Mouse (Mus musculus): ENCODE data around the gene Plekhg6.

Gene Plekhg6

DNA sequence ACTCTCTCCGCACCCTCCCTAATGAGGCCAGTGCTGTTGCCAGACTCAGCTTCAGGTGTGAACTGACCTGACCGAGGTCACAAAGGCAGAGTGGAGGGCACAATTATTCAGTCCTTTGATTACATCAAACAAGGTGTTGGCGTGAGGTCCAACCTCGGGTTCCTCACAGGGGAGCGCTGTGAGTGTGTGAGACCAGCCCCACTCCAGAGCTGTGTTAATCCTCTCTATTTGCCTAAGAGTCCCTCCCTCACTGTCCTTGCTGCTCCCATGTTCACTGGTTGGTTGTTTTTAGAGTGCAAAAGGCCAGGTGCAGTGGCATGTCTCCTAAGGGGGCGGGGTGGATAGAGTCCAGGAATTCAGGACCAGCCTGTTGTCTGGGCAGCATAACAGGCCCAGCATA is 5.5 kb upstream of the Plekhg6 start:
- DNase-seq (ENCODE audit: low read depth, low spot score) = no peak

DNA sequence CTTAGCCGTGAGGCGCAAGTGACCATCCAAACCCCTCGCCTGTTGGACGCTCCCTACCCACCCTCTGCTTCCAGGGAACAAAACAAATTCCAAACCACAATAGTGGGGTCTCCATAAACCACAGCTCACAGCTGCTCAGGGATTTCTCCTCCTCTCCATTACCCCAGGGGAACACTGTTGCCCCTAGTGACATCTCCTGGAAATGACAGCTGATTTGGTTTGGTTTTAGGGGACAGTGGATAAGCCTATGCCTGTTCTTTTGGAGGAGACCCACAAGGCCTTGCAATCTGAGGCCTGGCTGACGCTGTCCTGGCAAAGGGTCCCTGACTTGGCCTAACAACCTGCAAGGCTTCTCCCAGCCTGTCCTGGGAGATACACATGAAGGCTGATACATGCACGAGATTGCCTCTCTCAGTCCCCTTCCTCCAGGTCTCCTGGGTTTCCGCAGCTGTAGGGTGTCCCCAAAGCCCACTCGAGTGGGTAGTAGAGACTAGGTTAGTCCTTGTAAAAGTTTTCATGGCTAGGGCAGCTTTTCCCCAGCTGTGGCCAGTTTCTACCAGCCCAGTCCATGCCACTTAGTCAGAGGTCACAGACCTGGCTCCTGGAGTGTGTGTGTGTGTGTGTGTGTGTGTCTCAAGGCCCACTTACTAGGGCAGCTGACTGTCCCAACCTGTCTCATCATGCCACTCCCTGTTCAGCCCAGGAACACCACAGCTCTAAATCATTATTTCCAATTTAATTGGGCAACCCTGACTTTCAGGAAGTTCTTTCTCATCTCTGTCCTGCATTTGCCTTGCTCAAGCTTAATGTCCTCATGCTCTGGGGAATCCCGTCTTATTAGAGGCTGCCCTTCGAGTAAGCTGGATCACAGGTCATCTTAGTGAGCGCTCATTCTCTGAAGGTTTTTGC is 4.7 kb upstream of the Plekhg6 start:
- DNase-seq (ENCODE audit: low read depth, low spot score) = no peak

DNA sequence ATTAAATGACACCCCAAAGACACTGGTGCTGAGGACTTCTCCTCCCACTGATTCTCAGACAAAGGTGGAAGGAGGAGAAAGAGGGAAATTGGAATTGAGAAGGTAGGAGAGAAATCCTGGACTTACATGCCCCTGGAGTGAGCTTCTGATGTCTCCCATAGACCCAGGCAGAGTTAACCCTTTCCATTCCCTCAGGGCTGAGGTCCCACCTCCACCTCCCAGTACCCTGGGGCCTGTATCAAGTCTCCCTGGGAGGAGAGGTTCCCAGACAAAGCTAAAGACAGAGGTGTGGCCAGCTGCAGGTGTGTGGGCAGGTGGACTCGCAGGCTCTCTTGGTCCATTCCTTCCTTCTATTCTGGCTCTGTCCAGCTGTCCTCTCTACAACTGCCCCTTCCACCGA is 1.4 kb upstream of the Plekhg6 start:
- no peak for DNase-seq (ENCODE audit: low read depth, low spot score)

GRCm38 (mm10) chr6:125379781-125380180 is 812 bp downstream of the Plekhg6 start:
- no peak for DNase-seq (ENCODE audit: low read depth, low spot score)

- no peak for DNase-seq (ENCODE audit: low read depth, low spot score)
These were observed 2.0 kb downstream of the Plekhg6 start for GRCm38 (mm10) chr6:125378621-125379020.

DNA sequence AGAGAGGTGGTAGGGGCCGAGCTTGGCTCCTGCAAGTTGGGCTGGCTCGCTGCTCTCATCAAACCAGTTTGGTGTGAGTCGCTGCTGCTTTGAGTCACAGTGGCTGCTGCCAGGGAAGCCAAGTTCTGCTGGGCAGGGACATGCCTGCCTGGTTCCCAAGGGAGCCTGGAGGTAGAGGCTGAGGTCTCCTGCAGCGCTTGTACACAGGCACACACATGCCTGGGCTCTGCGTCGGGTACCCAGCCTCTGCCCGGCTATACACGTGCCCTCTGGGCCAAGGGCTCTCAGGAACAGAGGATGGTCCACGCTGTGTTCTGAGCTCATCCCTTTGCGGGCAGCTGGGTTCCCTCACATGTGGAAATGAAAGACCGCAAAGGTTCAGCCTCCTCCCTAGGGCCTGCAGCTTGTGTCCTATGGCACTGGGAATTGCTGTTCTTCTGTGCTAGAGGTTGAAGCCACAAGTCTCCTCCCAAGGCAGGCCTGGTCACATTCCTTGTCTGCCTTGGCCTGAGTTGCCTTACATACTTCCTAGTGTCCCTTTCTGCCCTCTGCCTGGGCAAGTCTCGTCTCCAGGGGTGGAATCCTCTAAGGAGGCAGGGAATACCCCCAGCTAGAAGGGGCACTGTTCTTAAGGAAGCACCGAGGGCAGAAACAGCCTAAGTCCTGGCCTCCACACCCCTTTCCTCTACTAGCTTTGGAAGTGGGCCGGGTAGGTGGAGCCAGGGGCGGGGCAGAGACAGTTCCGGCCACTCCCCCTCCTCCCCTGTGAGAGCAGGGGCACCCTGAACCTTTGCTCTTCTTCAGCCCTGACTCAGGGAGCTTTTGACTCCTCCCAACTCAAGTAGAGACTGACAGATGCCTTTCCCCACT is 2.8 kb downstream of the Plekhg6 start:
- DNase-seq (ENCODE audit: low read depth, low spot score) = no peak

- no peak for DNase-seq (ENCODE audit: low read depth, low spot score)
These were observed 3.6 kb downstream of the Plekhg6 start for GRCm38 (mm10) chr6:125377042-125377441.

DNA sequence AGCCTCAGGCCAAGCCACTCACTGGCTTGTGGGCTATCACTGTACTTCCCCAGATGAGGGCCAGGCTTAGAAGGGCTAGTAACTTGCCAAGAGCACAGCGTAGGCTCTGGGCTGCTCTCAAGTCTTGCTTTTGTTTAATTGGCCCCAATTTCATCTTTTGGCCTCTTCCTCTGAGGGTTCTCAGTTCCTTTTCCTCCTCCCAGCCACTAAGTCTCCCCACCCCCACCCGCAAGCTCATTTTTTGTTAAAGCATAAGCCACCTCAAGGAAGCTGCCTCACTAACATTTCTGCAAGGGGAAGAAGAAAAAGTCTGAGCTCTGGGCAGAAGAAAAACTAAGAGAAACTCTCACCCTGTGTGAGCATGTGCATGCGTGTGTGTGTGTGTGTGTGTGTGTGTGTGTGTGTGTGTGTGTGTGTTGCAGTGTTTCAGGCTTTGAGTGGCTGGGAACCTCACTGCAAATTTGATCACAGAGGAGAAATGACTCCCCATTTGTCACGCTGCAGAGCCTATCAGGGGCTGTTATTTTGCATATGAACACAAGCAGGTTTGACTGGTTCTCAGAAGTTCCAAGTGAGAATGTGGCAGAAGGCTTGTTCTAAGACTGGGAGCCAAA is 12.7 kb downstream of the Plekhg6 start:
- no peak for DNase-seq (ENCODE audit: low read depth, low spot score)

- DNase-seq (ENCODE audit: low read depth, low spot score) = no peak
These were observed 14.5 kb downstream of the Plekhg6 start for GRCm38 (mm10) chr6:125366133-125366532.

GRCm38 (mm10) chr6:125365522-125365921 is 15.1 kb downstream of the Plekhg6 start:
- no peak for DNase-seq (ENCODE audit: low read depth, low spot score)

DNA sequence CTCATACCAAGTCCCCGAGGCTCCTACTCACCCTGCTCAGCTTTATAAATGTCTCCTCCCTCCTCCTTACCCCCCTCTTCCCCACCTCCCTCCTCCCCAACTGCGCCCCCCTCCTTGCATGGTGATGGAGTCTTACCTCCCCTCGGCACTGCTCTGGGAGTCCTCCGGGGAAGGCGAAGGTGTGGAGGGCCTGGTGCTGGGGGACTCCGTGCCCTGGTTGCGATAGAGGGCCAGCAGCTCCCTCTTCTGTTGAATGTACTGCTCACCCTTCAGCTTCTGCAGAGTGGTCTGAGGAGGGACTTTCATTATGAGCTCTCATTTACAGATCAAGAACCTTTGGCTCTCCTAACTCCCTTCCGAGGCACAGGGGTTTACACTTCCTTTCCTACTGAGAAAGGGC is 16.1 kb downstream of the Plekhg6 start:
- no peak for DNase-seq (ENCODE audit: low read depth, low spot score)

- DNase-seq (ENCODE audit: low read depth, low spot score) = no peak
These were observed 16.9 kb downstream of the Plekhg6 start for GRCm38 (mm10) chr6:125363451-125364242.

- no peak for DNase-seq (ENCODE audit: low read depth, low spot score)
These were observed 17.6 kb downstream of the Plekhg6 start for GRCm38 (mm10) chr6:125363021-125363420.

DNA sequence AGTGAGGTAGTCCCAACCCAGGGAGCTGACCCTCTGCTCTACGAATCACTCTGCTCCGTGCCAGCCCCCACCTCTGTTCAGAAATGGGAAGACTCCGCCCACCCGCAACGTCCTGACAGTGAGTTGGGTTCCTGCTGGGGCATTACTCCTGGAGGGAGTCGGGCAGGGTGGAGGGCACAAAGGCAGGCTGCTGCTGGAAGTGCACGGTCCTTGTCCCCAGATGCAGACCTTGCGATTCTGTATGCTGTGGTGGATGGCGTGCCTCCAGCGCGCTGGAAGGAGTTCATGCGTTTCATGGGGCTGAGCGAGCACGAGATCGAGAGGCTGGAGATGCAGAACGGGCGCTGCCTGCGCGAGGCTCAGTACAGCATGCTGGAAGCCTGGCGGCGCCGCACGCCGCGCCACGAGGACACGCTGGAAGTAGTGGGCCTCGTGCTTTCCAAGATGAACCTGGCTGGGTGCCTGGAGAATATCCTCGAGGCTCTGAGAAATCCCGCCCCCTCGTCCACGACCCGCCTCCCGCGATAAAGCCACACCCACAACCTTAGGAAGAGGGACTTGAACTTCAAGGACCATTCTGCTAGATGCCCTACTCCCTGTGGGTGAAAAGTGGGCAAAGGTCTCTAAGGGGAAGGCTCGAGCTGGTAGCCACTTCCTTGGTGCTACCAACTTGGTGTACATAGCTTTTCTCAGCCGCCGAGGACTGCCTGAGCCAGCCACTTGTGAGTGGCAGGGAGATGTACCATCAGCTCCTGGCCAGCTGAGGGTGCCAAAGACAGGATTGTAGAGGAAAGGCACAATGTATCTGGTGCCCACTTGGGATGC is 18.9 kb downstream of the Plekhg6 start:
- DNase-seq (ENCODE audit: low read depth, low spot score) = no peak

GRCm38 (mm10) chr6:125360846-125361245 is 19.7 kb downstream of the Plekhg6 start:
- no peak for DNase-seq (ENCODE audit: low read depth, low spot score)

- DNase-seq (ENCODE audit: low read depth, low spot score) = no peak
These were observed 20.6 kb downstream of the Plekhg6 start for GRCm38 (mm10) chr6:125359999-125360398.

- DNase-seq (ENCODE audit: low read depth, low spot score) = no peak
These were observed 23.3 kb downstream of the Plekhg6 start for GRCm38 (mm10) chr6:125357334-125357733.

- no peak for DNase-seq (ENCODE audit: low read depth, low spot score)
These were observed 24.3 kb downstream of the Plekhg6 start for GRCm38 (mm10) chr6:125356264-125356663.

DNA sequence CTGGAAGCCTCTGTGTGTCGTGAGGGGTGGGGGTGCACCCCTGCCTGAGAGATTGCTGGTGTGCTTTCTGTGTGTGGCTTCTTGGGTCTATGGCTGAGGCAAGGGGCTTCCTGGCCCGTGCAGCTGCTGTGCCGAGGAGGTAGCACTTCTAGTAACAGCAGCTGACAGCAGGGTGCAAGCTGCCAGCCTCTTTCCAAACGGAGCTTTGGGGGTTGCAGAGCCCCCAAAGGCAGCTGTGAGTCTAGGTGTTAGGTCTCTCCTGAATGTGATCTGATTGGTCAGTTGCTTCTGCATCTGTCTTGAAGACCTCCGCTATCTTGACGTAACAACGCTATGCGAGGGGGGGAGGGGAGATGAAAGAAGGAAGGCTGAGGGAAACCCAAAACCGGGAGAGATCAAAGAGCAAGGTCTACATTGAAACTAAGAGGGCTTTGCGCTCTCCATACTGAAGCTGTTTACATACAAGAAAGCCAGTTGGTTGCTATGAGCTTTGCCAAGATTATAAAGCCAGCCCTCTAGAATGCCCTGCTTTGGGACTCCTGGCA is 25.3 kb downstream of the Plekhg6 start:
- DNase-seq (ENCODE audit: low read depth, low spot score) = no peak

Measured in skeletal muscle tissue, adult 2 months (tissue).